Mouse (Mus musculus): ENCODE data around the gene Zfp292.
A peak's percentile ranks its signal among the peaks of the same experiment; 100 is the strongest.

Gene Zfp292

DNA sequence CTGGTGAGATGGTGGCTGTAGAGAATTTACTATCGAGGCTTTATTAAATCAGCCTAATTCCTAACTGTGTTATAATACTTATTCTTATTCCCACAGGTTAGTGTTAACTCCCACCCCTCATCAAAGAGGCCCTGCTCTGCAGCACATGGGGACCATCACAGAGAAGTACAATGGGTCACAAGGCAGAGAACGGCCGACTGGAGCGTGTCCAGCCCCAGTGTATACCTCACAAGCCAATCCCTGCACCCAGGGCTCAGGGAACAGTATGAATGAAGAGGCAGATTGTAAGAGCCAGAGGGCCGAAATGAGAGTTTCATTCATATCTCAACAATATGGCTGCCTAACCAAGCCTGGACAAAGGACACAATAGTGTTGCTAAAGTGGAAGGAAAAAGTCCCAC, 86.5 kb downstream of the Zfp292 start:
- DNase-seq (ENCODE audit: low spot score) = no peak

DNA sequence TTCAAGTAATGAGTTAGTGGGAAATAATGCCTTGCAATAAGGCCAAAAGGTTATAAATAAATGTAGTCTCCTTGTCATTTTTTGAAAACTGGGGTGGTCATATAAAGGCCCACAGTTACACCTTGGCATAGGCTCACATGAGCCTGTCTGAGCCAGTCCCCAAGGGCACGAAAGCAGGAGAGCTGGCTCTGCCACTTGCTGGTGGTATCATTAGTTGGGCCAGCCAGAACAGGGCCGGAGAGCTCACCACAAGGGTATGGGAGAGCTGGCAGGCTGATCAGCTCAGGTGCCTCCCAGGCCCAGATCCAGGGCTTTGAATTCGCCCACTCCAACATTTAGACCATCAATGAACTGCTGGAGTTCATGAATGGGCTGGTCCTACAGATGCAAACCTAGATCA, 96.3 kb downstream of the Zfp292 start:
- no peak for DNase-seq (ENCODE audit: low spot score)

GRCm38 (mm10) chr4:34785646-34786045, 97.1 kb downstream of the Zfp292 start:
- no peak for DNase-seq (ENCODE audit: low spot score)

DNA sequence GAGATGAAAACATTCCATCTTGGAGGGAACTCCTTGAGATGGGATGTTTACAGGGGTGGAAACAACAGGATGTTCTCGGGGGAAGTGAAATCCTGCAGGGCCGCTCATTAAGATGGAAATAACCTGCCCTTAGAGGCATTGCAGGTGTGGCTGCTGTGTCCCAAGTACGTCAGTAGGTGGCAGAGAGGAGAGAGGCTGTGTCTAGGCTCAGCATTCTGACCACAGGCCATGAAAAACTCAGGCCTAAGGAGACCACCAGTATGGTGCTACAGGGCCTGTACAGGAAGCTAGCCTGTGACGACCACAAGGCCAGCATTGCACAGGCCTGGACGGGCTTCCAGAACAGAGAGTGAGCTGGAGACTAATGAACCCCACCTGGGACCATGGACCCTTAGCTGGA, 97.9 kb downstream of the Zfp292 start:
- no peak for DNase-seq (ENCODE audit: low spot score)

DNA sequence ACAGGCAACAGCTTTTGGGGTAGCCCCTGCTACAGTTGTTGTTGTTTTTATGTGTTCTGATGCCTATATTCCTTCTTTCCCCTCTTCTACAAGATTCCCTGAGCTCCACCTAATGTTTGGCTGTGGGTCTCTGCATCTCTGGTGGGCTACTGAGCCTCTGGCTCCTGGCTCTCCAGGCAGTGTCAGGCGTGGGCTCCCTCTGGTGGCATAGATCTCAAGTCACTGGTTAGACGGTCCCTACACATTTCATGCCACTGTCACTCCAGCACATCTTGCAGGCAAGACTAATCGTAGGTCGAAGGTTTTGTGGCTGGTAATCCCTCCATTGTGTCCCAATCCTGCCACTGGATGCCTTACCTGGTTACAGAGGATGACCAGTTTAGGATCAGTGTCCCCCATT, 100.0 kb downstream of the Zfp292 start:
- DNase-seq (ENCODE audit: low spot score) = peak; percentile 45

DNA sequence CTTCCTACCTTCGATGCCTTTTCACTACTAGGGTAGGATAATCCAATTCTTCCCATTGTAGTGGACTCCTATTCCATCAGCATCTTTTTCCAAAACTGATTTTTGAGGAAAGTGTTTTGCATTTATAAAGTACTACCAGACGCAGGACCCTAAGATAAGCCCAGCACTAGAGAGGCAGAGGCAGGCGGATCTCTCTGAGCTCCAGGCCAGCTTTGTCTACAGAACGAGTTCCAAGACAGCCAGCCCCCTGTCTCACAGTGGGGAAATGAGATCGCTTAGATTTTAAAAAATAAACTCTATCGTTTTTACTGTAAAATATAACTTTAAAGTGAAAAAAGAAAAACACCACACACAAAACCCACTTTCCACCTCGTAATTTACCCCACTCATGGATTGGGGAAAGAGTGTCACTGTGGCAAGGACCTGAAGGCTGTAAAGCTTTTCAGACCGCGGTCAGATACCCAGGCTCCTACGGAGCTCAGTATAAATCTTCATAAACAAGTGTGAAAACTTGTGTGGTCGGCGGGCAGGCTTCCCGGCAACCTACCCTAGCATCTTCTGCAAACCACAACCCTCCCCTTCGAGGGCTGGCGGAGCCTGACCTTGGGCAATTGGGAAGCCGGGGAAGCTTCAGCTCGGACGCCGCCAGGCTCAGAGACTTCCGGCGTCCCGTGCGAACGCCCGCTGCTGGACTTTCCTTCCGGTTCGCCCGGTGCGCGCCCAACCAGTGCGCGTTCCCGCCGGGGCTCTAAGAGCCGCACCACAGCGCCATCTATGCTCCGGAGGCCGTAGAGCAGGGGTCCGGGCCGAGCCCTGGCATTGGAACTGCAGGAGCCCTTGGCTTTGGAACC, 104.9 kb downstream of the Zfp292 start, which contains the start of gene Smim8:
Smim8 (minus strand) TSS at position 747 of the 851 bp plus-strand sequence.
- peak; percentile 96 for DNase-seq (ENCODE audit: low spot score)

- peak; percentile 76 for DNase-seq (ENCODE audit: low spot score)
Observed at GRCm38 (mm10) chr4:34771652-34772371, 110.9 kb downstream of the Zfp292 start.

DNA sequence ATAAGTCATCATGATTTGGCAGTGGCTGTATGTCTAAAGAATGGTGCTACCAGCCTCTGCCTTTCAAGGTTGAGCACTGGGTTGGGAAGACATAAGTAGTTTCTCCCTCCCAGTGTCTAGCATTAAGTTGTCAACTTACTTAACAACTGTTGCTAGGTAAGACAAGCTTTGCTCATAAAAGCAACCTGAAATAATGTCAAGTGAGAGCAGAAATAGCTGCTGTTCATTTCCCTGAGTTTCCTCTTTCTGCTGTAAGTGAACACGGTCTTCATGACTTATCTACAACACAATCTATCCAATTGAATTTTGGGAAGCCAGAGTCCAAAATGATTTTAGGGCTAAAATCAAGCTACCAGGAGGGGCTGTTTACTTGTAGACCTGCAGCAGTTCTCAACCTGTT, 126.6 kb downstream of the Zfp292 start, which contains the start of gene Gm136:
Gm136 (minus strand) TSS at position 101 of the 400 bp plus-strand sequence.
- no peak for DNase-seq (ENCODE audit: low spot score)
